Mouse (Mus musculus) neural tube, embryonic 14.5 days (tissue): Measurements from ENCODE around the gene Zdhhc12. TPM values are rescaled to one million over a fixed set of nuclear protein-coding genes. Genes with fewer than 3 reads are reported as not detected.

Source experiments
- ATAC-seq: fragments of 200-750 bp; cut with Nextera tagmentation; 2 replicates; pipeline ENCODE4 v1.8.0; 2017; ENCODE audit warnings: low read depth, mild to moderate bottlenecking, moderate TSS enrichment, moderate library complexity
- H3K27ac ChIP-seq: fragments of 300-500 bp; sonication (generic); 2 replicates; pipeline ENCODE4 v1.5.1; 2014; ENCODE audit warnings: low read depth, mild to moderate bottlenecking, control low read depth, low read length, moderate library complexity, mixed read lengths
- H3K27me3 ChIP-seq: fragments of 300-500 bp; sonication (generic); 2 replicates; pipeline ENCODE4 v1.6.1; 2014; ENCODE audit warnings: low read length; ENCODE audit not compliant: control insufficient read depth, insufficient read depth
- H3K36me3 ChIP-seq: fragments of 300-500 bp; sonication (generic); 2 replicates; pipeline ENCODE4 v1.6.1; 2014; ENCODE audit warnings: low read length, mixed read lengths; ENCODE audit not compliant: control insufficient read depth, insufficient read depth
- H3K4me1 ChIP-seq: fragments of 300-500 bp; sonication (generic); 2 replicates; pipeline ENCODE4 v1.6.1; 2014; ENCODE audit warnings: low read length; ENCODE audit not compliant: control insufficient read depth, insufficient read depth
- H3K4me2 ChIP-seq: fragments of 300-500 bp; sonication (generic); 2 replicates; pipeline ENCODE4 v1.6.1; 2014; ENCODE audit warnings: mild to moderate bottlenecking, low read depth, low read length, control low read depth
- H3K4me3 ChIP-seq: fragments of 300-500 bp; sonication (generic); 2 replicates; pipeline ENCODE4 v1.5.1; 2014; ENCODE audit warnings: low read depth, low read length, control low read depth, mixed read lengths
- H3K9ac ChIP-seq: fragments of 300-500 bp; sonication (generic); replicated peaks from 2 replicates; pipeline ENCODE4 v1.6.1; 2014; ENCODE audit warnings: low read depth, mild to moderate bottlenecking, control low read depth, low read length, mixed read lengths
- H3K9me3 ChIP-seq: fragments of 300-500 bp; sonication (generic); 2 replicates; pipeline ENCODE4 v1.6.1; 2016; ENCODE audit warnings: low read length; ENCODE audit not compliant: control insufficient read depth
- WGBS: fragments of 180-500 bp; shearing (Covaris S2); extraction: QIAGEN DNeasy Blood & Tissue Kit; methylation state at CpG from one replicate; pipeline ENCODE4 v1.1.7; 2014; 5-methylcytosine and 5-hydroxymethylcytosine counted together
- polyA plus RNA-seq: library from polyadenylated mRNA; unstranded; fragments of >200 nt; fragmentation: Nextera tagmentation; extraction: Ambion mirVana; gene quantifications from 2 replicates; pipeline ENCODE4 v1.2.1, GENCODE M21; 2014

Gene Zdhhc12
- polyA plus RNA-seq, 1 experiment from 2014 or later = 24.6 TPM

DNA sequence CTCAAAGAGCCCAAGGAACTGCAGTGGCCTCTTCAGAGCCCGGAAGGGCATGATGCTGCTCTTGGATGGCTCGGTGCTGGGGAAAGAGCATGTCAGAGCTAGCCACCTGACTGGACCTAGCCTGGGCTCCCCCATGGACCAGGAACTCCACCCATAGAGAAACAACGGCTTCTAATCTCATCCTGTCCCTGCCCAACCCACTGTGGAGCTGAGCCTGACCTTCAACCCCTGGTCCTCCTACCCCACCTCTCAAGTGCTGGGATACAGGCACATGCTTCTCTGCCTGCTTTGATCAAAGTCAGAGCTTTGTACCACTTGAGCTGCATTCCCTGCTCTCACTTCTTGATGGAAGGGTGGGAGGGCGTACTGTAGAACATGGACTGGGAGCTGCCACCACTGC, 14.8 kb upstream of the Zdhhc12 start:
- 96% methylated on average over 4 of the region's 4 CpGs for WGBS
- Histone ChIP-seq H3K4me1 (no peaks in the 10 kb centered on the region), H3K27ac (no peak overlapping the region), H3K9ac (no peak overlapping the region), H3K36me3 (peaks cover 66% of the 10 kb centered on the region), H3K27me3 (no peaks in the 10 kb centered on the region), H3K4me2 (no peak overlapping the region), H3K9me3 (no peaks in the 10 kb centered on the region), H3K4me3 (no peak overlapping the region)
- no peak for ATAC-seq

- no peak for ATAC-seq
- Histone ChIP-seq H3K4me2 (no peak overlapping the region), H3K27me3 (no peaks in the 10 kb centered on the region), H3K9me3 (no peaks in the 10 kb centered on the region), H3K4me1 (no peaks in the 10 kb centered on the region), H3K4me3 (no peak overlapping the region), H3K27ac (no peak overlapping the region), H3K36me3 (peaks cover 66% of the 10 kb centered on the region), H3K9ac (no peak overlapping the region)
- WGBS = 95% methylated on average over 5 of the region's 5 CpGs
Observed at GRCm38 (mm10) chr2:30107646-30108045, 14.2 kb upstream of the Zdhhc12 start.

DNA sequence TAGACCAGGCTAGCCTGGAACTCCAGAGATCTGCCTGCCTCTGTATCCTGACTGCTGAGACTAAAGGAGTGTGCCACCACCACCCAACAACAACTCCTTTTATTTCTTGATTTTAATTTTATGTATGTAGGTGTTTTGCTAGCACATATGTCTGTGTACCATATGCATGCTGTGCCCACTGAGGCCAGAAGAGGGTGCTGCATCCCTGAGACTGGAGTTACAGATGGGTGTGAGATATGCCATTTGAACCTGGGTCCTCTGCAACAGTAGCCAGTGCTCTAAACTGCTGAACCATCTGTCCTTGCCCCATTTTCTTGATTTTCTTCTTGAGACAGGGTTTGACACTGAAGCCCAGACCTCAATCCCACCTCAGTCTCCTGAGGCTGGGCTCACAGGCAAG, 12.9 kb upstream of the Zdhhc12 start:
- Histone ChIP-seq H3K4me2 (no peak overlapping the region), H3K27me3 (no peaks in the 10 kb centered on the region), H3K36me3 (peaks cover 73% of the 10 kb centered on the region), H3K27ac (no peak overlapping the region), H3K9ac (no peak overlapping the region), H3K4me1 (no peaks in the 10 kb centered on the region), H3K9me3 (no peaks in the 10 kb centered on the region), H3K4me3 (no peak overlapping the region)
- no peak for ATAC-seq

DNA sequence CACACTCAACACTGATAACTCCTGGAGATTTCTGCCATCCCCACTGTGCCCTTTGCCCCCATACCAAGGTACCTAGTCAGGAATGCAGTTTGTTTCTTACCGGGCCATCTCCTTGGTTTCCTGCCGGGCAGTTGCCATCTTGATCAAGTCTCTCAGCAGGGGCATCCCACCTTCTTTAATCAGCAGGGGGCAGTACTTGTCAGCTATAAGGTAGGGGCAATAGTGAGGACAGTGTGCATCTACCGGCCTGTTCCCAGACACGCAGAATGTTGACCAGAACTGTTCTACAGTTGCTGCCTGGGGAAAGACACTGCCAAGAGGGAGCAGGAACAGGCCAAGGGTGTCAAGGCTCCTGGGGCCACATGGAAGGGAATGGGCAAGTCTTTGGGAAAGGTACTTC, 6.8 kb upstream of the Zdhhc12 start:
- Histone ChIP-seq H3K27me3 (no peaks in the 10 kb centered on the region), H3K4me2 (no peak overlapping the region), H3K4me3 (no peak overlapping the region), H3K36me3 (peaks cover 59% of the 10 kb centered on the region), H3K9me3 (no peaks in the 10 kb centered on the region), H3K9ac (no peak overlapping the region), H3K27ac (no peak overlapping the region), H3K4me1 (no peaks in the 10 kb centered on the region)
- 72% methylated on average over 4 of the region's 4 CpGs for WGBS
- ATAC-seq = no peak

GRCm38 (mm10) chr2:30095882-30096527, 2.6 kb upstream of the Zdhhc12 start:
- no peak overlapping the region for H3K27ac ChIP-seq
- H3K9ac ChIP-seq = no peak overlapping the region
- no peak overlapping the region for H3K4me2 ChIP-seq
- 86% methylated on average over 2 of the region's 2 CpGs for WGBS
- ATAC-seq = no peak
- peaks cover 26% of the 10 kb centered on the region for H3K36me3 ChIP-seq
- H3K27me3 ChIP-seq = no peaks in the 10 kb centered on the region
- no peak overlapping the region for H3K4me3 ChIP-seq
- H3K4me1 ChIP-seq = peaks cover 6% of the 10 kb centered on the region; the same call in 1 of the 2 replicates
- no peaks in the 10 kb centered on the region for H3K9me3 ChIP-seq

DNA sequence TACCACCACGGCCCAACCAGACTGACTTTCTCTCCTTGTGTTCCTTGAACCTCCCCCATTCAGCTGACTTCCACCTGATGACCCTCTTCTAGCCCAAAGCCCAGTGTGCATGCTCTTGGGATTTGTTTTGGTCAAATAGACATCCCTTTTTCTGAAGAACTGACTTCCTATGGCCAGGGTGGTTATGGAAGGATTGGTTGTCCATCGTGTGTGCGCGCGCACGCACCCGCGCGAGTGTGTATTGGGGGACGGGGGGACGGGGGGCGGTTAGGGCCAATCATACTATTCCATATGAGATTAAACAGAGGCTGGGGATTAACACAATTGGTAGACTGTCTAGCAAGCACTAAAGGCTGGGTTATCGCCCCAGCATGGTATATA, 750 bp upstream of the Zdhhc12 start:
- Histone ChIP-seq H3K36me3 (peaks cover 10% of the 10 kb centered on the region), H3K27ac (no peak overlapping the region), H3K9me3 (no peaks in the 10 kb centered on the region), H3K4me2 (peak overlapping the region; percentile 61), H3K9ac (peak overlapping the region; percentile 53), H3K27me3 (no peaks in the 10 kb centered on the region), H3K4me1 (peaks cover 6% of the 10 kb centered on the region; the same call in 1 of the 2 replicates), H3K4me3 (peak overlapping the region; percentile 47)
- 2% methylated on average over 13 of the region's 13 CpGs for WGBS
- ATAC-seq = no peak

DNA sequence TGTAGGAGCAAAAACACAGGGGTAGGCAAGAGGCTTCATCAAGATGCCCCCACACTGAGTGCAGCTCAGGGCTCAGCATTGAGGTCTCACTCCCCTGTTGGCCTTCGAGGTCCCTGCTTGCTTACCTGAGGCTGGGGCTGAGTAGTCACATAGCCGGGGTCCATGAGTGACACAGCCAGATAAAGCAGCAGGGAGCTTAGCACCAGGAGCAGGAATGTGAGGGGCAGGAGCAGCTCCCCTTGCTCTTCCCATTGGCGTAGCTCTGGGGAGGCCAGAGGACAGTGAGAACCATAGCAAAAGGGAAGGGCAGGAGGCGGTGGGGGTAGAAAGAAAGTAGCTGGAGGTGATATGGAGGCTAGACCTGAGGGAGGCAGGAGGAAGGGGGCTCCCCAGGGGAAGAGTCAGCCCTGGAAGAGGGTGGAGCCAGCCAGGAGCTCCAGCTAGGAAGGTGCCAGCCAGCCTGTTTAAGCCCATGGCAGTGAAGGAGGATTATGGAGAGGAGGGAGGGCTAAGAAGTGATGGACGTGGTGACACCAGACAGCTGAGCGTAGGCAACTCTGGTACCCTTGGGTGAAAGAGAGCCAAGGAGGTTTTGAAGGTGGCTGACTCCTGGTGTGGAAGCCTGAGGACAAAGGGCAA, 1.0 kb downstream of the Zdhhc12 start:
- Histone ChIP-seq H3K4me3 (no peak overlapping the region), H3K9ac (no peak overlapping the region), H3K27ac (no peak overlapping the region), H3K4me1 (peaks cover 6% of the 10 kb centered on the region; the same call in 1 of the 2 replicates), H3K36me3 (no peaks in the 10 kb centered on the region), H3K9me3 (no peaks in the 10 kb centered on the region), H3K27me3 (no peaks in the 10 kb centered on the region), H3K4me2 (peak overlapping the region; percentile 61; the same call in 1 of the 2 replicates)
- WGBS = 67% methylated on average over 6 of the region's 6 CpGs
- ATAC-seq = no peak

DNA sequence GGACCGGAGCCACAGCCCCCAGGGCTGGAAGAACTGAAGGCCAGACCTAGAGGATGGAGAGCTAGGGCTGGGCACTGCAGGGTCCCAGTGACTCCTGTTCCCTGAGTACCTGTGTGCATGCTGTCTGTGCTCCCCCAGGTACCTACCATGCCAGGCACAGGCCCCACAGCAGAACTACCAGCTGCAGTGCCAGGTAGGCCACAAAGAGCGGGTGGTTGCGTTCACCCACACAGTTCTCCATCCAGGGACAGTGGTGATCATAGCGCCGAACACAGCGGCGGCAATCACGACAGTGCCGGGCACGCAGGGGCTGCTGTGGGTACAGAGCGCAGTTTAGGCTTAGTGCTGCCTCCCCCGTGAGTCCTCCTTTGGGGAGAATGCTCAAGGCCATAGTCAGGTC, 1.9 kb downstream of the Zdhhc12 start:
- H3K4me3 ChIP-seq = no peak overlapping the region
- no peak overlapping the region for H3K27ac ChIP-seq
- peaks cover 6% of the 10 kb centered on the region; the same call in 1 of the 2 replicates for H3K4me1 ChIP-seq
- no peaks in the 10 kb centered on the region for H3K36me3 ChIP-seq
- no peaks in the 10 kb centered on the region for H3K9me3 ChIP-seq
- H3K9ac ChIP-seq = no peak overlapping the region
- ATAC-seq = no peak
- H3K27me3 ChIP-seq = no peaks in the 10 kb centered on the region
- 96% methylated on average over 12 of the region's 12 CpGs for WGBS
- H3K4me2 ChIP-seq = no peak overlapping the region

DNA sequence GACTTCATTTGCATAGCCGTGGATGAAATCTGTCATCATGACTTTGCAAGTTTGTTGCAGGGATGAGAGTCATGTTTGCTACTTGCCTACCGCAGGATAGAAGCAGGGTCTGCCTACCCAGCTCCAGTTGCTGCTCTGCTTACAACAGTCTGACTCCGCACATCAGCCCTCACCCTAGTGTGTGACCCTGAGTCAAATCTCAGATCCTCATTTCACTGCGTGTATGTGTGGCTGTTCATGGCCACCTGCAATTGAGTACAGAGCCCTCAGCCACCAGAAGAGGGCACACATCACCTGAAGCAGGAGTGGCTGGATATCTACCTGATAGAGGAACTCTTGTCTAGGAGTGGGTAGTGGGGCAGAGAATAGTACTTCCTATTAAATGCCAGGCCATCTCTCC, 6.1 kb downstream of the Zdhhc12 start:
- H3K4me2 ChIP-seq = no peak overlapping the region
- no peaks in the 10 kb centered on the region for H3K27me3 ChIP-seq
- H3K4me3 ChIP-seq = no peak overlapping the region
- H3K36me3 ChIP-seq = no peaks in the 10 kb centered on the region
- ATAC-seq = no peak
- 93% methylated on average over 4 of the region's 4 CpGs for WGBS
- no peaks in the 10 kb centered on the region for H3K4me1 ChIP-seq
- no peak overlapping the region for H3K9ac ChIP-seq
- H3K27ac ChIP-seq = no peak overlapping the region
- H3K9me3 ChIP-seq = no peaks in the 10 kb centered on the region
